Mouse (Mus musculus) mouse embryonic stem cell (cell line): Measurements from ENCODE around the gene Rabep2.

Experiments used
- in situ Hi-C, 2 experiments: fragments of 300-500 bp; cut with MboI; formaldehyde crosslinking; loops; 1 replicate in 1 of 2; 3 replicates in 1 of 2; pipeline ENCODE4 v1.14.3; 2019 to 2020; ENCODE audit warnings: low sequenced_read_pairs in 2 of 2, low pct_unique_long_range_greater_than_20kb in 1 of 2, mixed read lengths in 1 of 2; ENCODE audit not compliant: unreplicated experiment in 1 of 2

Gene Rabep2

GRCm38 (mm10) chr7:126428154-126428553, 405 bp upstream of the Rabep2 start:
- in situ Hi-C loops: no loop called here

- in situ Hi-C loops: no loop called here
These were observed 942 bp downstream of the Rabep2 start for GRCm38 (mm10) chr7:126429503-126429898.

GRCm38 (mm10) chr7:126430167-126430566, 1.6 kb downstream of the Rabep2 start:
- in situ Hi-C loops: no loop called here

GRCm38 (mm10) chr7:126434726-126435125, 6.2 kb downstream of the Rabep2 start:
- in situ Hi-C loops: no loop called here

- in situ Hi-C loops: no loop called here
These were observed 7.2 kb downstream of the Rabep2 start for GRCm38 (mm10) chr7:126435801-126436200.

GRCm38 (mm10) chr7:126436851-126437250, 8.3 kb downstream of the Rabep2 start:
- in situ Hi-C loops: no loop called here

GRCm38 (mm10) chr7:126440134-126440533, 11.6 kb downstream of the Rabep2 start:
- in situ Hi-C loops: no loop called here

GRCm38 (mm10) chr7:126443997-126444396, 15.4 kb downstream of the Rabep2 start:
- in situ Hi-C loops: no loop called here

- in situ Hi-C loops: no loop called here
These were observed 16.0 kb downstream of the Rabep2 start for GRCm38 (mm10) chr7:126444536-126444935.

- in situ Hi-C loops: no loop called here
These were observed 16.7 kb downstream of the Rabep2 start for GRCm38 (mm10) chr7:126445104-126445815.

GRCm38 (mm10) chr7:126446217-126446616, 17.7 kb downstream of the Rabep2 start:
- in situ Hi-C loops: no loop called here

GRCm38 (mm10) chr7:126448481-126448880, 19.9 kb downstream of the Rabep2 start:
- in situ Hi-C loops: no loop called here

- in situ Hi-C loops: no loop called here
These were observed 21.4 kb downstream of the Rabep2 start for GRCm38 (mm10) chr7:126449991-126450390.

- in situ Hi-C loops: no loop called here
These were observed 22.1 kb downstream of the Rabep2 start for GRCm38 (mm10) chr7:126450641-126451040.

- in situ Hi-C loops: no loop called here
These were observed 23.7 kb downstream of the Rabep2 start for GRCm38 (mm10) chr7:126452244-126452643.

- in situ Hi-C loops: no loop called here
These were observed 25.3 kb downstream of the Rabep2 start for GRCm38 (mm10) chr7:126453861-126454260.

- in situ Hi-C loops: no loop called here
These were observed 26.7 kb downstream of the Rabep2 start for GRCm38 (mm10) chr7:126455242-126455641.

- in situ Hi-C loops: no loop called here
These were observed 28.1 kb downstream of the Rabep2 start for GRCm38 (mm10) chr7:126456382-126457266.

- in situ Hi-C loops: no loop called here
These were observed 29.7 kb downstream of the Rabep2 start for GRCm38 (mm10) chr7:126458225-126458624.
